Mouse (Mus musculus) megakaryocyte-erythroid progenitor cell, adult 5 weeks (primary cell): Measurements from ENCODE around the gene Cmc1. TPM values are rescaled to one million over a fixed set of nuclear protein-coding genes. Genes with fewer than 3 reads are reported as not detected.

Experiments used
- polyA plus RNA-seq: library from polyadenylated mRNA; stranded (reverse); fragments of >175 nt; gene quantifications from 2 replicates; pipeline ENCODE4 v1.2.3, GENCODE M21; 2012

Gene Cmc1
- polyA plus RNA-seq, result 8.6 and 10.1 TPM in 2 replicates

DNA sequence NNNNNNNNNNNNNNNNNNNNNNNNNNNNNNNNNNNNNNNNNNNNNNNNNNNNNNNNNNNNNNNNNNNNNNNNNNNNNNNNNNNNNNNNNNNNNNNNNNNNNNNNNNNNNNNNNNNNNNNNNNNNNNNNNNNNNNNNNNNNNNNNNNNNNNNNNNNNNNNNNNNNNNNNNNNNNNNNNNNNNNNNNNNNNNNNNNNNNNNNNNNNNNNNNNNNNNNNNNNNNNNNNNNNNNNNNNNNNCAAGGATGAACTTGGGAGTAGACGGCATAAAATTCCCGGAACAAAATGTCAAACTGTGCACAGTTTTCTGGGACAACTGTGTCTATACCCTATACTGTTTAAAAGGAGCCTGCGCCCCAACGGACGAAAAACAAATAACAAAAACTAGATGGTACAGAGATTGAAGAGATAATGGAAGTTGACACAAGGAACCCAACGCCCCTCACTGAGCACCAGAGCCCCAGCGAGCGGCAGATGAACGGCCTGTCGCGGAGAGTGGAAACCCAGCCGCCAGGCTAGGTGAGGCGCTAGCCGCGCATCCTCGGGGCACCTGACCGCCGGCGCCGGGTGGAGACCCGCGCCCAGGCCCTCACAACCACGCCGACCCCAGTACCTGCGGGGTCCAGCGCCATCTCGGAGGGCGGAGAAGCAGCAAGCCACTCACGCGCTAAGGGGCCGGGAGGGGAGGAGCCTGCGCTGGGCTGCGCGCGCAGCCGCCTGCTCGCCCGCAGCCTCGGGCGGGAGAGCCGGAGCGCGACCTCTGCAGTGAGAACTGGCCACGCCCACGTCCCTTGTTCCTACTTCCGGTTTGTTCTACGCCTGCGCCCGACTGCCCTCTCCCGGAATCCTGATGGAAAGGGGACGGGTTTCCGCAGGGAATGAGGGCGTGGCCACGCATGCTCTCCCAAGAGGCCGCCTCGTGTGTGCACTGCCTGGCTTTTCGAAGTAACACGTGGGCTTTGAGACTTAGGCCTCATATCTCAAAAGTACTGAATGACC lies at the start of gene Cmc1:
Gene Cmc1 (minus strand): TSS at position 771 of the 996 bp plus-strand sequence.

DNA sequence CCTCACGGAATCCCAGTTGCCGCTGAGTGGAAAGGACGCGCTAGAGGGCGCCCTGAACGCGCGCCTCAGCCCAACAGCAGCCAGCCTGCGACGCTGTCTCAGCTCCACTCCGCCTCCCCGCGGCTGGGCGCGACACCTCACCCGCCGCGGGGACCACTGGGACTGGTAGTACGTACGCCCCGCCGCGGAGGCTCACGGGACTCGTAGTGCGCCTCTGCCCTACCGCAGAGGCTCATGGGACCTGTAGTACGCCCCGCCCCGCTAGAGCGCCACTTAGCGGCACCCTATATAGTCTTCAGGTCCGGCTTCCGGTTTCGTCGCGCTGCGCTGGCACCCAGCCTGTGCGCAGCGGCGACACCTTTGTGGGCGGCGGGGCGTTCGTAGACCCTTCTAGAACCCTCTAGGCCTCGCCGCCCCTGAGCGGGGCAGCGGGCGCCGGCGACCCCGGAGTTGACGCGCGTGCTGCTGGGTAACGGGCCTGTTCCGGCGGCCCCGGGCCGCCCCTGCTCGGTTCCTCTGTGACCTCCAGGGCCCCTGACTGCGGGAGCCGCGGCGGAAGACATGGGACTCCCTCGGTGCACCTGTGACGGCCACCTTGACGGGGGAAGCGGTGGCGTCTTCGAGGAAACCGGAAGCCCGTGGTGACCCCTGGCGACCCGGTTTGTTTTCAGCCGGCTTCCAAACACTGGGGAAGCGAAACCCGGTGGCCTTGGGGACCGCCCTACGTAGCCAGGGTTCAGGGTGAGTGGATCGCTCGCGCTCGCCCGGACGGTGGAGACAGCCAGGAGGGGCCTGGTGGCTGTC lies 109.6 kb downstream of the Cmc1 start, which contains the start of gene Azi2:
Gene Azi2 (plus strand): TSS at position 282 of the 804 bp plus-strand sequence.

Other genes with a start within 250 kb of the Cmc1 start
- 50.2 and 50.4 TPM in 2 replicates for gene Azi2, start 109.7 kb downstream of the Cmc1 start, polyA plus RNA-seq